Mouse (Mus musculus) lung, adult 2 months (tissue): Measurements from ENCODE around the gene Eva1b.

Experiments used
- CTCF ChIP-seq: fragments of 200-500 bp; IDR thresholded peaks from 2 replicates; pipeline ENCODE4 v1.5.1; 2011; ENCODE audit warnings: mild to moderate bottlenecking, low read length, control low read depth; ENCODE audit not compliant: insufficient read depth
- POLR2A ChIP-seq: fragments of 200-500 bp; IDR thresholded peaks from 2 replicates; pipeline ENCODE4 v1.6.1; 2011; ENCODE audit warnings: low read depth, mild to moderate bottlenecking, control low read depth, low read length, borderline replicate concordance; ENCODE audit errors: extremely low read depth

DNA sequence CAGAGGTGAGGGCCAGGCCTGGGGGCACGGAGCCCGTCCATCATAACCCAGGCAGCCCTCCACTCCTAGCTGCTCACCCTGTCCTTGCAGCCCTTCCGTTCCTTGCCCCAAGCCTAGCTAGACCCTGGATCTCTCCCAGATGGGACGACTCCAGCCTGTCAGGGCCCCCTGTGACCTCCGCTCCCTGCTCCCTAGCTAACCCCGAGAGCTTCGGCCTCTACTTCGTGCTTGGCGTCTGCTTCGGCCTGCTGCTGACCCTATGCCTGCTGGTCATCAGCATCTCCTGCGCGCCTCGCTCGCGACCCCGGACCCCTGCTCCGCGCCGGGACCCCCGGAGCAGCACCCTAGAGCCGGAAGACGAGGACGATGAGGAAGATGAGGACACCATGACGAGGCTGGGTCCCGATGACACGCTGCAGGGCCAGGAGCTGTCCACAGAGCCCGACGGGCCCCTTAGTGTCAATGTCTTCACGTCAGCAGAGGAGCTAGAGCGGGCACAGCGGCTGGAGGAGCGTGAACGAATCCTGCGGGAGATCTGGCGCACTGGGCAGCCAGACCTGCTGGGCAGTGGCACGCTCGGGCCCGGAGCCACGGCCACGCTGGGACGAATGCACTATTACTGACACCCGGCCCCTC is 1.6 kb downstream of the Eva1b start:
- TF ChIP-seq POLR2A (no peak), CTCF (no peak)
